Mouse (Mus musculus) small intestine, adult 10 weeks (tissue): ENCODE results near the gene Tpr. TPM values are rescaled to one million over a fixed set of nuclear protein-coding genes. Genes with fewer than 3 reads are reported as not detected.

Experiments
- polyA plus RNA-seq: library from polyadenylated mRNA; stranded (reverse); fragments of 350-450 nt; fragmentation: Illumina TruSeq; extraction: RNeasy Lipid Tissue Mini Kit (QIAGEN cat#74804); gene quantifications from one replicate; pipeline ENCODE4 v1.2.3, GENCODE M21; 2014; ENCODE audit warnings: low replicate concordance

Gene Tpr
- polyA plus RNA-seq: 143 TPM

GRCm38 (mm10) chr1:150392638-150393487 is at the start of gene Tpr, which contains the start of gene Odr4:
Tpr (plus strand) TSS chr1:150392838.
Odr4 (minus strand) TSS chr1:150393080.

GRCm38 (mm10) chr1:150466132-150466531 is 73.5 kb downstream of the Tpr start, which contains the start of gene Prg4:
Prg4 (minus strand) TSS chr1:150466165.

Other genes with a start within 250 kb of the Tpr start
- not detected for gene Pdc, start 73.4 kb upstream of the Tpr start, polyA plus RNA-seq
- 132 TPM for gene Odr4, start 242 bp downstream of the Tpr start, polyA plus RNA-seq
- gene Prg4, start 73.3 kb downstream of the Tpr start, polyA plus RNA-seq: 0.30 TPM